Mouse (Mus musculus) limb, embryonic 14.5 days (tissue): Measurements from ENCODE around the gene Supt16. TPM values are rescaled to one million over a fixed set of nuclear protein-coding genes. Genes with fewer than 3 reads are reported as not detected.

ENCODE experiments used
- ATAC-seq: fragments of 200-750 bp; cut with Nextera tagmentation; 2 replicates; pipeline ENCODE4 v1.8.0; 2017; ENCODE audit warnings: low read depth, moderate number of reproducible peaks, moderate TSS enrichment; ENCODE audit not compliant: low FRiP score
- DNase-seq: peaks from one replicate; pipeline ENCODE4 v3.0.0-alpha.2; 2015; ENCODE audit warnings: low spot score
- H3K27ac ChIP-seq: fragments of 300-500 bp; sonication (generic); replicated peaks from 2 replicates; pipeline ENCODE4 v1.5.1; 2014; ENCODE audit warnings: low read depth, mild to moderate bottlenecking, low read length, moderate library complexity, mixed read lengths
- H3K27me3 ChIP-seq: fragments of 300-500 bp; sonication (generic); 2 replicates; pipeline ENCODE4 v1.6.1; 2014; ENCODE audit warnings: low read length, mixed read lengths; ENCODE audit not compliant: control insufficient read depth, insufficient read depth
- H3K36me3 ChIP-seq: fragments of 300-500 bp; sonication (generic); 2 replicates; pipeline ENCODE4 v1.6.1; 2014; ENCODE audit warnings: mild to moderate bottlenecking, low read length, moderate library complexity, mixed read lengths; ENCODE audit not compliant: control insufficient read depth, insufficient read depth
- H3K4me1 ChIP-seq: fragments of 300-500 bp; sonication (generic); 2 replicates; pipeline ENCODE4 v1.6.1; 2014; ENCODE audit warnings: antibody characterized with exemption, low read length, mixed read lengths; ENCODE audit not compliant: control insufficient read depth, insufficient read depth
- H3K4me2 ChIP-seq: fragments of 300-500 bp; sonication (generic); replicated peaks from 2 replicates; pipeline ENCODE4 v1.6.1; 2014; ENCODE audit warnings: low read depth, mild to moderate bottlenecking, low read length, moderate library complexity; ENCODE audit not compliant: severe bottlenecking
- H3K4me3 ChIP-seq: fragments of 300-500 bp; sonication (generic); replicated peaks from 2 replicates; pipeline ENCODE4 v1.5.1; 2014; ENCODE audit warnings: low read length
- H3K9ac ChIP-seq: fragments of 300-500 bp; sonication (generic); 2 replicates; pipeline ENCODE4 v1.6.1; 2014; ENCODE audit warnings: mild to moderate bottlenecking, low read depth, low read length, moderate library complexity; ENCODE audit not compliant: severe bottlenecking
- H3K9me3 ChIP-seq: fragments of 300-500 bp; sonication (generic); 2 replicates; pipeline ENCODE4 v1.6.1; 2016; ENCODE audit warnings: low read length; ENCODE audit not compliant: control insufficient read depth
- POLR2A ChIP-seq: fragments of 200-500 bp; IDR thresholded peaks from 2 replicates; pipeline ENCODE4 v1.8.0; 2012; ENCODE audit warnings: inconsistent platforms, mild to moderate bottlenecking, moderate library complexity, borderline replicate concordance; ENCODE audit not compliant: insufficient read depth, insufficient read length; ENCODE audit errors: extremely low read depth
- WGBS: fragments of 180-500 bp; shearing (Covaris S2); extraction: QIAGEN DNeasy Blood & Tissue Kit; methylation state at CpG from one replicate; pipeline ENCODE4 v1.1.7; 2014; 5-methylcytosine and 5-hydroxymethylcytosine counted together
- polyA plus RNA-seq, 2 experiments: library from polyadenylated mRNA; depleted of rRNA in 1 of 2; stranded (reverse) in 1 of 2; unstranded in 1 of 2; fragments of >200 nt; fragmentation: Nextera tagmentation in 1 of 2; extraction: Ambion mirVana in 1 of 2; gene quantifications; 2 replicates each; pipeline versions ENCODE4 v1.2.1 to v1.2.3; 2012 to 2014

Gene Supt16
- polyA plus RNA-seq, 2 experiments = 41.5 to 56.0 TPM

DNA sequence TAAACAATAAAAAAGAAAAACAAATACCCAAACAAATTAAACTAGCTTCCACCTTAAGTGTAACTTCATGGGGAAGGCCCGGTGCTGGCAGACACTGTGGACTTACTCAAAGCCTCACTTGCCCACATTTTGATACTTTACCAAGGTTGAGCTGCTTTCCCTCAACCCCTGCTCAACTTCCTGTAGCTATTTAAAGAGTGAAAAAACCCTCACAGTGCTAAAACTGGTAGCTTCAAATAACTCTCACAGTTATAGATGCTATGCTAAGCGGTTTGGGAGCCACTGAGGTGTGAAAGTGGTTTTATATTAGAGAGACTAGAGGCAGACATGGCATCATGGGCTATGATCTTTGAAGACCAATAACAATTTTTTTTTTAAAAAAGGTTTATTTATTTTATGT is 30.6 kb downstream of the Supt16 start:
- WGBS = 92% methylated on average over 2 of the region's 2 CpGs

DNA sequence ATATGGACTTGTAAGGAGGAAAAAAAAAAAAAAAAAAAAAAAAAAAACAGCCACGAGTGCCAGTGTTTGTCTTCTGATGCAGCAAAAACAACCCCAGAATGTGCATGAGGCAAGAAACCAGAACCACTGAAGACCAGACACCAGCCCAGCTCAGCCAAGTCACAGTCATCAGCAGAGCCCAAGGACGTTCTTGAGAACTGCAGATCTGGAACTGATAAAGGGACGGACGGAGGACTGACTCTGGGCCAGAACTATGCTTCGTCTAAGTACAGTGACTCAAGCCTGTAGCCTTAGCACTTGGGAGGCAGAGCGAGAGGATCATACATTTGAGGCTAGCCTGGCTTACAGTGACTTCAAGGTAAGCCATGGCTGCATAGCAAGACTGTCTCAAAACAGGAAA is 36.3 kb downstream of the Supt16 start:
- no peak for TF ChIP-seq POLR2A
- ATAC-seq (no peak), DNase-seq (no peak)
- no peaks in the 10 kb centered on the region for H3K27me3 ChIP-seq
- H3K36me3 ChIP-seq = peaks cover 73% of the 10 kb centered on the region
- no peaks in the 10 kb centered on the region for H3K4me1 ChIP-seq
- no peaks in the 10 kb centered on the region for H3K9me3 ChIP-seq
- H3K27ac ChIP-seq = no peak overlapping the region
- no peak overlapping the region for H3K4me3 ChIP-seq
- H3K9ac ChIP-seq = no peak overlapping the region
- 79% methylated on average over 6 of the region's 6 CpGs for WGBS
- no peak overlapping the region for H3K4me2 ChIP-seq

More for the DNA sequence above, 30.6 kb downstream of the Supt16 start:
- Histone ChIP-seq H3K4me2 (no peak overlapping the region), H3K9me3 (no peaks in the 10 kb centered on the region), H3K4me3 (no peak overlapping the region), H3K36me3 (peaks cover 76% of the 10 kb centered on the region), H3K27me3 (no peaks in the 10 kb centered on the region), H3K4me1 (no peaks in the 10 kb centered on the region), H3K27ac (no peak overlapping the region), H3K9ac (no peak overlapping the region)
- no peak for DNase-seq
- no peak for TF ChIP-seq POLR2A
- ATAC-seq = no peak

DNA sequence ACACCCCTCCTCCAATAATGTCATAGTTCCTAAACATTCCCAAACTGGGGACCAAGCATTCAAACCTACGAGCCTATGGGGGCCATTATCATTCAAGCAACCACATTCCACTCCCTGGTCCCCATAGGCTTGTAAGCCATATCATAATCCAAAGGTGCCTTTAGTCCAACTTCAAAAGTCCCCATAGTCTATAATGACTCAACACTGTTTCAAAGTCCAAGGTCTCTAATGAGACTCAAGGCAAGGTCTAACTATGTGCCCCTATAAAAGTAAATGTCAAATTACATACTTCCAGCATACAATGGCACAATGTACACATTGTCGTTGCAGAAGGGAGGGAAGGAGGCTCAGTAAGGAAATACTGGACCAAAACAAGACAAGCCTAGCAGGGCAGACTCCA is 42.2 kb downstream of the Supt16 start:
- 67% methylated on average over 2 of the region's 2 CpGs for WGBS

DNA sequence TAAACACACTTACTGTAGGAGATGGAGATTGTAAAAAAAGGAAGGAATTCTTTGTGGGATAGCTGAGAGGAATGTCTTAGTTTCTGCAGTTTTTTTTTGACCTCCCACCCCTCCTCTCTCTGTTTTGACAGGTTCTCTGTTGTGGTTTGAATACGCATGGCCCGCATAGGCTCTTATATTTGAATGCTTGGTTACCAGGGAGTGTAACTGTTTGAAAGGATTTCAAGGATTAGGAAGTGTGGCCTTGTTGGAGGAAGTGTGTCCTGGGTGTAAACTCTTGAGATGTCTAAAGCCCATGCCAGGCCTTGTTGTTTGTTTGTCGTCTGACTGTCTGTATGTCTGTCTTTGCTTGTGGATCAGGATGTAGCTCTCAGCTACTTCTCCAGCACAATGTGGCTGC is 44.6 kb downstream of the Supt16 start:
- 64% methylated on average over 3 of the region's 3 CpGs for WGBS
- DNase-seq (no peak), ATAC-seq (no peak)
- H3K27ac ChIP-seq = no peak overlapping the region
- no peak overlapping the region for H3K4me3 ChIP-seq
- no peak overlapping the region for H3K4me2 ChIP-seq
- H3K36me3 ChIP-seq = no peaks in the 10 kb centered on the region
- no peaks in the 10 kb centered on the region for H3K4me1 ChIP-seq
- H3K9me3 ChIP-seq = no peaks in the 10 kb centered on the region
- TF ChIP-seq POLR2A = no peak
- no peak overlapping the region for H3K9ac ChIP-seq
- H3K27me3 ChIP-seq = no peaks in the 10 kb centered on the region

More for the DNA sequence above, 42.2 kb downstream of the Supt16 start:
- ATAC-seq (no peak), DNase-seq (no peak)
- H3K9ac ChIP-seq = no peak overlapping the region
- no peaks in the 10 kb centered on the region for H3K4me1 ChIP-seq
- H3K4me3 ChIP-seq = no peak overlapping the region
- no peak overlapping the region for H3K4me2 ChIP-seq
- no peaks in the 10 kb centered on the region for H3K27me3 ChIP-seq
- peaks cover 18% of the 10 kb centered on the region for H3K36me3 ChIP-seq
- H3K9me3 ChIP-seq = no peaks in the 10 kb centered on the region
- TF ChIP-seq POLR2A = no peak
- H3K27ac ChIP-seq = no peak overlapping the region

DNA sequence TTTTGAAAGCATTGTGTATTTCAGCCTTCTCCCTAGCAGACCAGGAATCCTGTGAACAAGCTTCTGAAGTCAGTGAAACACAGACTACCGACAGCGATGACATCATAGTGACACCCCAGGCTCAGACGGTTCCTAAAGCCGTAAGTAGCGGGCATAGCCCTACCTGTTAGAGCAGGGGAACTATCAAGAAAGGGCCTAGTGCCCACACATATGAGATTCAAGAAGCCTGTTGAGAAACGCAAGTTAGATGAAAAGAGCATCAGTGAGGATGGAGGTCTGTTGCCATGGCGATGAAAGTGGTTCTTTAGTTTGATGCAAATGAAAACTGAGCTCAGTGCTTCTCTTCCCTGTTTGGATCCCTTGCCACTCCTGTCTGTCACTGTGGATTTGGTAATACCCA is 45.0 kb downstream of the Supt16 start:
- DNase-seq = no peak
- H3K9ac ChIP-seq = no peak overlapping the region
- no peak overlapping the region for H3K27ac ChIP-seq
- no peak for ATAC-seq
- H3K9me3 ChIP-seq = no peaks in the 10 kb centered on the region
- H3K4me2 ChIP-seq = no peak overlapping the region
- H3K36me3 ChIP-seq = no peaks in the 10 kb centered on the region
- no peaks in the 10 kb centered on the region for H3K4me1 ChIP-seq
- H3K4me3 ChIP-seq = no peak overlapping the region
- H3K27me3 ChIP-seq = no peaks in the 10 kb centered on the region
- 26% methylated on average over 7 of the region's 7 CpGs for WGBS
- TF ChIP-seq POLR2A = no peak

DNA sequence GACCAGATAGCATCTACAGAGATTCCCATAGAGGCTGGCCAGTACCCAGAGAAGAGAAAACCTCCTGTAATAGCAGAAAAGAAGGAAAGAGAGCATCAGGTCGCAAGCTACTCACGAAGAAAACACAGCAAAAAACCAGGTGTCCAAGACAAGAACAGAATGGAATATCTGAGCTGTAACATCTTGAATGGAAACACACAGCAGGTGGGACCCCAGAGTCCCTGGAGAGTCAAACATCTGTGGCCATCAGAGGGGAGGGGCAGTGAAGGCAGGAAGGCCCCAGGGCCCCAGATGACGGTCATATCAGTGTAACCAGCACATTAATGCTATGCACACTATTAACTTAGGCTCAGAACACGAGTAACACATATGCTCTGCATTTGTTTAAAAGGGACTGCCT is 47.3 kb downstream of the Supt16 start:
- Histone ChIP-seq H3K27me3 (no peaks in the 10 kb centered on the region), H3K9me3 (no peaks in the 10 kb centered on the region), H3K4me2 (no peak overlapping the region), H3K4me1 (no peaks in the 10 kb centered on the region), H3K4me3 (no peak overlapping the region), H3K9ac (no peak overlapping the region), H3K27ac (no peak overlapping the region), H3K36me3 (no peaks in the 10 kb centered on the region)
- no peak for ATAC-seq
- WGBS = 52% methylated on average over 4 of the region's 4 CpGs
- no peak for TF ChIP-seq POLR2A
- no peak for DNase-seq
